9 mouse cellular contexts compared by ENCODE assay signal in genomic region chr9:7914925-7915324, GRCm38 (mm10). TPM values are rescaled to one million over a fixed set of nuclear protein-coding genes. Genes with fewer than 3 reads are reported as not detected.
A peak's percentile ranks its signal among the peaks of the same experiment; 100 is the strongest.
DNase-seq lines count a peak whose midpoint lies in the region; ATAC-seq and TF ChIP-seq lines count a peak whose summit lies in the region.
"Had no signal": no experiment of that assay in that cellular context is flagged by ENCODE, and none has a peak within 500 bp of the region (broad histone marks: within the 10 kb centered on the region; RNA-seq: fewer than 3 reads in every experiment).

No protein-coding gene starts in this region.

- no peak overlapping the region for H3K27ac ChIP-seq in lung, embryonic 14.5 days (ENCODE audit: low read depth)
- H3K27ac ChIP-seq in forebrain, embryonic 10.5 days = no peak overlapping the region
- H3K27ac ChIP-seq in intestine, postnatal 0 days (ENCODE audit: low read depth, low read length) = no peak overlapping the region
- H3K27ac ChIP-seq in neural tube, embryonic 14.5 days (ENCODE audit: low read depth, low read length) = no peak overlapping the region
- H3K27ac ChIP-seq: left cerebral cortex, adult 2 months had no signal

- no peaks in the 10 kb centered on the region for H3K36me3 ChIP-seq in lung, embryonic 14.5 days (ENCODE audit: insufficient read depth)
- H3K36me3 ChIP-seq in forebrain, embryonic 10.5 days (replicated peaks) = no peaks in the 10 kb centered on the region
- H3K36me3 ChIP-seq in intestine, postnatal 0 days (ENCODE audit: control insufficient read depth, insufficient read depth) = no peaks in the 10 kb centered on the region
- H3K36me3 ChIP-seq in neural tube, embryonic 14.5 days (ENCODE audit: control insufficient read depth, insufficient read depth, low read length) = no peaks in the 10 kb centered on the region

- DNase-seq in lung, embryonic 14.5 days = no peak
- DNase-seq in lung, postnatal 10 days = no peak
- DNase-seq in forebrain, embryonic 10.5 days (ENCODE audit: extremely low spot score, low spot score) = no peak
- DNase-seq in gastrocnemius, postnatal 14 days = no peak
- DNase-seq in right cerebral cortex, postnatal 25 days = no peak
- no peak for DNase-seq in retina, embryonic 14.5 days (ENCODE audit: low spot score)

- H3K9ac ChIP-seq in lung, embryonic 14.5 days = no peak overlapping the region
- H3K9ac ChIP-seq in intestine, postnatal 0 days (ENCODE audit: low read depth, low read length) = no peak overlapping the region
- H3K9ac ChIP-seq in neural tube, embryonic 14.5 days (replicated peaks; ENCODE audit: low read depth, low read length) = no peak overlapping the region; the same call in 1 of the 2 replicates

- H3K4me3 ChIP-seq in lung, embryonic 14.5 days (ENCODE audit: low read depth, low read length) = no peak overlapping the region
- H3K4me3 ChIP-seq in forebrain, embryonic 10.5 days = peak overlapping the region; percentile 37; the same call in 1 of the 2 replicates
- H3K4me3 ChIP-seq in intestine, postnatal 0 days (ENCODE audit: low read depth, low read length) = no peak overlapping the region
- 0 out of 2 replicates have a peak overlapping the region, but pooled peaks have one; percentile 16 for H3K4me3 ChIP-seq in neural tube, embryonic 14.5 days (ENCODE audit: low read depth, low read length)

- 59% methylated on average over 8 of the region's 8 CpGs for WGBS in lung, embryonic 14.5 days
- WGBS in forebrain, embryonic 10.5 days = 50% methylated on average over 8 of the region's 8 CpGs
- 71% methylated on average over 8 of the region's 8 CpGs for WGBS in intestine, postnatal 0 days
- 69% methylated on average over 8 of the region's 8 CpGs for WGBS in neural tube, embryonic 14.5 days

- no peaks in the 10 kb centered on the region for H3K9me3 ChIP-seq in lung, embryonic 14.5 days (ENCODE audit: low read depth, low read length)
- no peaks in the 10 kb centered on the region for H3K9me3 ChIP-seq in forebrain, embryonic 10.5 days
- no peaks in the 10 kb centered on the region for H3K9me3 ChIP-seq in intestine, postnatal 0 days (ENCODE audit: control insufficient read depth)
- no peaks in the 10 kb centered on the region for H3K9me3 ChIP-seq in neural tube, embryonic 14.5 days (ENCODE audit: control insufficient read depth, low read length)

- H3K4me2 ChIP-seq in lung, embryonic 14.5 days = peak overlapping the region; percentile 52
- peak overlapping the region; percentile 67; the same call in 1 of the 2 replicates for H3K4me2 ChIP-seq in intestine, postnatal 0 days (replicated peaks; ENCODE audit: low read depth)
- peak overlapping the region; percentile 51 for H3K4me2 ChIP-seq in neural tube, embryonic 14.5 days (ENCODE audit: low read depth, low read length)

- no peak for TF ChIP-seq CTCF in lung, embryonic 14.5 days (IDR thresholded peaks at IDR 0.05; ENCODE audit: low read depth)
- no peak for TF ChIP-seq CTCF in intestine, postnatal 0 days (IDR thresholded peaks at IDR 0.05; ENCODE audit: low read depth)

- H3K4me1 ChIP-seq in lung, embryonic 14.5 days (ENCODE audit: insufficient read depth) = no peaks in the 10 kb centered on the region
- H3K4me1 ChIP-seq in forebrain, embryonic 10.5 days = peaks cover 12% of the 10 kb centered on the region
- no peaks in the 10 kb centered on the region for H3K4me1 ChIP-seq in intestine, postnatal 0 days (replicated peaks; ENCODE audit: control insufficient read depth, insufficient read depth, low read length)
- no peaks in the 10 kb centered on the region for H3K4me1 ChIP-seq in neural tube, embryonic 14.5 days (ENCODE audit: control insufficient read depth, insufficient read depth, low read length)

- peak; percentile 9; the same call in 1 of the 2 replicates for ATAC-seq in lung, embryonic 14.5 days (ENCODE audit: insufficient read depth)
- ATAC-seq in intestine, postnatal 0 days = 0 out of 2 replicates have a peak, but pooled peaks have one; percentile 9
- peak; percentile 22 for ATAC-seq in neural tube, embryonic 14.5 days (ENCODE audit: low read depth)

- H3K27me3 ChIP-seq in lung, embryonic 14.5 days (ENCODE audit: insufficient read depth, low read length) = no peaks in the 10 kb centered on the region
- no peaks in the 10 kb centered on the region for H3K27me3 ChIP-seq in forebrain, embryonic 10.5 days (ENCODE audit: poor library complexity, severe bottlenecking)
- no peaks in the 10 kb centered on the region for H3K27me3 ChIP-seq in intestine, postnatal 0 days (replicated peaks; ENCODE audit: control insufficient read depth, insufficient read depth, low read length)
- H3K27me3 ChIP-seq in neural tube, embryonic 14.5 days (ENCODE audit: control insufficient read depth, insufficient read depth, low read length) = no peaks in the 10 kb centered on the region

- intact Hi-C loops in gastrocnemius, postnatal 14 days (cut with DNase I; ENCODE audit: low total_unique reads) = no loop called here

RNA-seq across cellular contexts. Expression of gene Birc3, which starts 41.9 kb away (rescaled TPM):
- 5.6 and 7.9 TPM in 2 replicates for polyA plus RNA-seq in lung, embryonic 14.5 days (2014; fragmentation: Nextera tagmentation; extraction: Ambion mirVana)
- 3.7 TPM in 2 replicates for polyA plus RNA-seq in forebrain, embryonic 10.5 days (2016; fragmentation: Nextera tagmentation; extraction: Ambion mirVana)
- 8.2 and 8.6 TPM in 2 replicates for polyA plus RNA-seq in intestine, postnatal 0 days (2015; fragmentation: Nextera tagmentation; extraction: Ambion mirVana)
- polyA plus RNA-seq in neural tube, embryonic 14.5 days (2014; fragmentation: Nextera tagmentation; extraction: Ambion mirVana) = 0.70 and 3.2 TPM in 2 replicates
- 1 to 10 TPM; 6.1 to 8.5 TPM for total RNA-seq in gastrocnemius, postnatal 14 days (2021)

Comparison
In these comparisons a context has a peak if more than half of its experiments do, and no peak if none do; other contexts are left out.
1. H3K4me3 ChIP-seq: peak in forebrain, embryonic 10.5 days (single experiment) and neural tube, embryonic 14.5 days (single experiment); none in lung, embryonic 14.5 days (single experiment) and intestine, postnatal 0 days (single experiment).
2. Peak in every context shown above with its lines, with median percentiles within 50 percentile points of each other: ATAC-seq and H3K4me2 ChIP-seq.